Mouse (Mus musculus): ENCODE measurements around the gene Rps6ka3.

DNA sequence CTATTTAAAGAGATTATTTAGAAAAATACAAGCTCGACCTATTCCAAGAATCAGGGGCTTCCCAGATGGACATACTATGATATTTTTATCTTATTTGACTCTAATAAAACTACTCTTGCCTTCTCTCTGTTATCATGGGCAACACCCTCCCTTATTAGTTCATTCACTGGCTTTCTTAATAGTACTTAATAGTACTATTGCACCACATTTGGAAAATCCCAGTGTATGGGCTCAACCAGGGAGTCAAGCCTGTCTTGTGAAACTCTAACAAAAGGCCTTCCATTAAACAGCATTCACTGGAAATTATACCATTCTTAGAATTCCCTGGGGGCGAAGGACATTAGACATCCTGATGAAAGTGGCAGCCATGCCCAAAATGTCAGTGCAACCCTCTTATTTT, 38.5 kb upstream of the Rps6ka3 start:
- TF ChIP-seq MAFK (IDR thresholded peaks at IDR 0.05; ENCODE audit: insufficient read depth, low read depth, low read length), result no peak
- TF ChIP-seq CHD2 (IDR thresholded peaks at IDR 0.05; ENCODE audit: low read depth, low read length), result no peak
- TF ChIP-seq HCFC1 (IDR thresholded peaks at IDR 0.05; ENCODE audit: borderline replicate concordance, insufficient read depth, low read length), result no peak
- TF ChIP-seq ZNF384 (IDR thresholded peaks at IDR 0.05; ENCODE audit: low read depth, low read length), result no peak
